Mouse (Mus musculus): ENCODE results near the gene Clec3a.
A peak's percentile ranks its signal among the peaks of the same experiment; 100 is the strongest.

DNA sequence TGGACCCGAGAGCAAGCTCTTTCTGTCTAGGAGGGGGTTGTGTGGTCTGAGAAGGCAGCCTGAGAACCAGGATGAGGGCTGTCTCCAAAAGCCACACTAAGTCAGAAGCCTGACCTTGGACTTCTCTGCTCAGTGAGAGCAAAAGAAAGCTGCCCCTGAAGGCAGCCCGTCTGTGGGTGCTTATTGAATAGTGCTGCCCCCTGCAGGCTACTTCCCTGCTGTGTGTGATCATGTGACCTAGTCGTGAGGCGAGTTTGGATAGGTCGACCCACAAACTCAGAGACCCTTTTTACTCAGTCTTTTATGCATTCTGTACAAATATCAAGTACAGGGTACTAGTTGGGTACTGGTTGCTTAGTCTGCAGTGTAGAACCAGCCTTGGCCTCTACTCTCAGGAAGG, 42.7 kb downstream of the Clec3a start:
- TF ChIP-seq CTCF (IDR thresholded peaks at IDR 0.05; ENCODE audit: control insufficient read depth, insufficient read depth, insufficient read length) (no peak), USF1 (IDR thresholded peaks at IDR 0.05; ENCODE audit: low read depth) (peak; percentile 47), MAX (IDR thresholded peaks at IDR 0.05) (no peak), CEBPB (IDR thresholded peaks at IDR 0.05; ENCODE audit: low read depth) (no peak), MYOD1 (IDR thresholded peaks at IDR 0.05; ENCODE audit: control insufficient read depth, insufficient read length, low read depth) (no peak), FOSL1 (IDR thresholded peaks at IDR 0.05; ENCODE audit: insufficient read depth, low read length, poor library complexity, severe bottlenecking) (no peak)
